Mouse (Mus musculus) liver, embryonic 11.5 days (tissue): ENCODE measurements around the gene Dnaaf1. TPM values are rescaled to one million over a fixed set of nuclear protein-coding genes. Genes with fewer than 3 reads are reported as not detected.

ENCODE experiments used
- ATAC-seq: fragments of 200-750 bp; cut with Nextera tagmentation; replicated peaks from 2 replicates; pipeline ENCODE4 v1.8.0; 2017; ENCODE audit warnings: moderate number of reproducible peaks, mild to moderate bottlenecking, moderate TSS enrichment, moderate library complexity; ENCODE audit not compliant: low FRiP score
- DNase-seq: peaks from one replicate; pipeline ENCODE4 v3.0.0-alpha.2; 2017; ENCODE audit warnings: low spot score
- H3K27ac ChIP-seq: fragments of 300-500 bp; sonication (generic); 2 replicates; pipeline ENCODE4 v1.5.1; 2014; ENCODE audit warnings: mild to moderate bottlenecking, low read depth, low read length, control low read depth
- H3K27me3 ChIP-seq: fragments of 300-500 bp; sonication (generic); replicated peaks from 2 replicates; pipeline ENCODE4 v1.6.1; 2014; ENCODE audit warnings: low read length, mixed read lengths; ENCODE audit not compliant: control insufficient read depth, insufficient read depth
- H3K36me3 ChIP-seq: fragments of 300-500 bp; sonication (generic); 2 replicates; pipeline ENCODE4 v1.6.1; 2014; ENCODE audit warnings: mild to moderate bottlenecking, low read length, moderate library complexity, mixed read lengths; ENCODE audit not compliant: control insufficient read depth, insufficient read depth
- H3K4me1 ChIP-seq: fragments of 300-500 bp; sonication (generic); replicated peaks from 2 replicates; pipeline ENCODE4 v1.6.1; 2014; ENCODE audit warnings: low read length, mixed read lengths; ENCODE audit not compliant: control insufficient read depth, insufficient read depth
- H3K4me2 ChIP-seq: fragments of 300-500 bp; sonication (generic); 2 replicates; pipeline ENCODE4 v1.6.1; 2014; ENCODE audit warnings: mild to moderate bottlenecking, control low read depth, moderate library complexity
- H3K4me3 ChIP-seq: fragments of 300-500 bp; sonication (generic); 2 replicates; pipeline ENCODE4 v1.5.1; 2014; ENCODE audit warnings: low read depth, low read length, control low read depth
- H3K9ac ChIP-seq: fragments of 300-500 bp; sonication (generic); 2 replicates; pipeline ENCODE4 v1.6.1; 2014; ENCODE audit warnings: low read depth, low read length, control low read depth
- H3K9me3 ChIP-seq: fragments of 300-500 bp; sonication (generic); 2 replicates; pipeline ENCODE4 v1.6.1; 2016; ENCODE audit warnings: low read length, inconsistent platforms, mixed read lengths; ENCODE audit not compliant: control insufficient read depth
- WGBS: fragments of 180-500 bp; shearing (Covaris S2); extraction: QIAGEN DNeasy Blood & Tissue Kit; methylation state at CpG from one replicate; pipeline ENCODE4 v1.1.7; 2014; 5-methylcytosine and 5-hydroxymethylcytosine counted together
- polyA plus RNA-seq: library from polyadenylated mRNA; unstranded; fragments of >200 nt; fragmentation: Nextera tagmentation; extraction: Ambion mirVana; gene quantifications from 2 replicates; pipeline ENCODE4 v1.2.1, GENCODE M21; 2014

Gene Dnaaf1
- polyA plus RNA-seq, 1 experiment from 2014 or later: 0.11 TPM

DNA sequence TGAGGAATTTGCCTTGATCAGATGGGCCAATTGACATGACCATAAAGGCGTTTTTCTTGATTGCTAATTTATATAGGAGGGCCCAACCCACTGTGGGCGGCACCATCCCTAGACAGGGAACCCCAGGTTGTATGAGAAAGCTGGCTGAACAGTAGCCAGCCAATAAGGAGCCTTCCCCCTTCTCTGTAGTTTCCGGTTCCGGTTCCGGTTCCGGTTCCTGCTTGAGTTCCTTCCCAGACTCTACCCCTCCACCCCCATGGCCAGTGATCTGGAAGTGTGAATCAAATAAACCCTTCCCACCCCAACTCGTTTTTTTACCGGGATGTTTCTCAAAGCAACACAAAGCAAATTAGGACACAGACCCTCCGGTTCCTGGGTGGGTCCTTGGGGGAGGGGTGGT lies 57.2 kb downstream of the Dnaaf1 start:
- no peaks in the 10 kb centered on the region for H3K9me3 ChIP-seq
- no peak overlapping the region for H3K27ac ChIP-seq
- H3K36me3 ChIP-seq: no peaks in the 10 kb centered on the region
- peaks cover 53% of the 10 kb centered on the region for H3K27me3 ChIP-seq
- peaks cover 7% of the 10 kb centered on the region for H3K4me1 ChIP-seq
- no peak overlapping the region for H3K4me2 ChIP-seq
- H3K4me3 ChIP-seq: no peak overlapping the region
- ATAC-seq (no peak), DNase-seq (no peak)
- 80% methylated on average over 9 of the region's 9 CpGs for WGBS
- no peak overlapping the region for H3K9ac ChIP-seq

DNA sequence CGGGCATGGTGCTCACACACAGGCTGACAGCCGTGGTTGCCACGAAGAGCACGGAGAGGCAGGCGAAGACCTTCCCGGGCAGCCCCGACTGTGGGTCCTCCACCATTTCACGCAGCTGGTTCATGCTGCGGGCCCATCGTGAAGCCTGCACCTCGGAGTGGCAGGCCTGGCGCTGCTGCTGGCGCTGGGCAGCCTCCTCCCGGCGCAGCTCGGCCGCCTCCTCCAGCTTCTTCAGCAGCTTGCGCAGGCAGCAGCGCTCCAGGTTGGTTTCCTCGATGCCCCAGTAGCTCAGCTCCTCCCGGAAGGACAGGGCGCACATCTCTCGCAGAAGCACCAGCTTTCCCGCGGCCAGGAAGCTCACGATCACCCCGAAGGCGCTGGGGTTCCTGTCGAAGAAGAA lies 57.9 kb downstream of the Dnaaf1 start:
- Histone ChIP-seq H3K4me2 (no peak overlapping the region), H3K36me3 (no peaks in the 10 kb centered on the region), H3K27ac (no peak overlapping the region), H3K4me3 (no peak overlapping the region), H3K9ac (no peak overlapping the region), H3K4me1 (peaks cover under 1% of the 10 kb centered on the region; the same call in 1 of the 2 replicates), H3K27me3 (peaks cover 53% of the 10 kb centered on the region), H3K9me3 (no peaks in the 10 kb centered on the region)
- 34% methylated on average over 29 of the region's 29 CpGs for WGBS
- no peak for ATAC-seq
- no peak for DNase-seq

DNA sequence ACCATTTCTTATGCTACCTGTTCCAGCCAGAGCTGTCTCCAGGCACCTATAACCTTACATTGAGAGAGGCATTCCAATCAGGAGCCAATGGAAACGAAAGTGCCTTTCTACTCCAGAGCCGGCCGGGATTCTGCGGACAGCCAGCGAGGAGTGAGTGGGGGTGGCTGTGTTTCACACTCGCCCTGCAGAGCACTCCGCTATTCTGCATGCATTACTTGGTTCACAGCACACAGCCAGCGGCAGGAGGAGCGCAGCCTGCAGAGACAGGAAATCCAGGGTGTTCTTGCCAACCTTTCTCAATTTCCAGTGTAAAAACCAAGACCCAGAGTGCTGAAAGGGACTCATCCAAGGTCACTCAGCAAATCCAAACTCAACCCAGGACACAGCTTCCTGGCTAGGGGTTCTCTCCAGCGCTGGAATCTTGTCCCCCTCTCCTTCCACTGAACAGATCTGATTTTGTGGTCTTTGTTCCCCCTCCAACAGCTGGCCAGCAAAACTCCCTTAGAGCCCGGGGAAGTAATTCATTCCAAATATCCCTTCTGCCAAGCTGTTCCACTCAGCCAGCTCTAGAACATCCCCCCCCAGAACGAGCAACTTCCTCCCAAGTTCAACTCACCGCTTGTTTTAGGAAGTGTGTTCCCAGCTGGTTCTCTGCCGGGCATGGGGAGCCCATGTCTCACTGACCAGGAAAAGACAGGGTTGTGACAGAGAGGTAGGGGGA lies 59.7 kb downstream of the Dnaaf1 start:
- H3K9ac ChIP-seq: no peak overlapping the region

GRCm38 (mm10) chr8:119635378-119635777 lies 60.3 kb downstream of the Dnaaf1 start, which contains the start of gene Kcng4:
Kcng4 (minus strand) TSS chr8:119635680.
- no peak within 1 kb of the TSS for H3K4me2 ChIP-seq
- H3K9ac ChIP-seq: 0 out of 2 replicates have a peak within 1 kb of the TSS, but pooled peaks have one; percentile 14
- H3K36me3 ChIP-seq: no peaks in the 10 kb centered on the region
- ATAC-seq (no peak), DNase-seq (no peak)
- no peaks in the 10 kb centered on the region for H3K9me3 ChIP-seq
- WGBS: 39% methylated on average over 6 of the region's 6 CpGs
- peaks cover 53% of the 10 kb centered on the region for H3K27me3 ChIP-seq
- no peak within 1 kb of the TSS for H3K4me3 ChIP-seq
- H3K4me1 ChIP-seq: no peaks in the 10 kb centered on the region
- H3K27ac ChIP-seq: no peak within 1 kb of the TSS

More for the DNA sequence above, 59.7 kb downstream of the Dnaaf1 start:
- no peaks in the 10 kb centered on the region for H3K36me3 ChIP-seq
- WGBS: 38% methylated on average over 14 of the region's 14 CpGs
- H3K4me2 ChIP-seq: no peak overlapping the region
- H3K27ac ChIP-seq: no peak overlapping the region
- H3K27me3 ChIP-seq: peaks cover 53% of the 10 kb centered on the region
- no peaks in the 10 kb centered on the region for H3K9me3 ChIP-seq
- no peak for ATAC-seq
- H3K4me3 ChIP-seq: no peak overlapping the region
- no peak for DNase-seq
- no peaks in the 10 kb centered on the region for H3K4me1 ChIP-seq

- Histone ChIP-seq H3K4me3 (no peak overlapping the region), H3K9ac (no peak overlapping the region), H3K4me1 (no peaks in the 10 kb centered on the region), H3K9me3 (no peaks in the 10 kb centered on the region), H3K27me3 (peaks cover 48% of the 10 kb centered on the region), H3K4me2 (no peak overlapping the region), H3K27ac (no peak overlapping the region), H3K36me3 (no peaks in the 10 kb centered on the region)
- DNase-seq (no peak), ATAC-seq (no peak)
- WGBS: 50% methylated on average over 2 of the region's 2 CpGs
These were observed 60.9 kb downstream of the Dnaaf1 start for GRCm38 (mm10) chr8:119635958-119636357.

DNA sequence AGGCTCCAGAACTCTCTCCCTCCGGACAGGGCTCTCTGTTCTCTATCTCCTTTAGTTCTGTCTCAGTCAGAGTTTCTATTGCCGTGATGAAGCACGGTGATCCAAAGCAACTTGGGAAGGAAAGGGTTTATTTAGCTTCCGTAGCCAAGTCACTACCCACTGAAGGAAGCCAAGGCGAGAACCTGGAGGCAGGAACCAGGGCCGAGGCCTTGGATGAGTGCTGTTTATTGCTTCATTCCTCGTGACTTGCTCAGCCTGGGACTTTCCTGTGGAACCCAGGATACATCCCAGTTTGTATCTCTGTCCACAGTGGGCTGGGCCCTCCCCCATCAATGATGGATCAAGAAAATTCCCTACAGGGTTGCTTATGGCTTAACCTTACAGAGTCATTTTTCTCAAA lies 61.7 kb downstream of the Dnaaf1 start:
- Histone ChIP-seq H3K9me3 (no peaks in the 10 kb centered on the region), H3K27ac (no peak overlapping the region), H3K4me1 (no peaks in the 10 kb centered on the region), H3K4me3 (no peak overlapping the region), H3K4me2 (no peak overlapping the region), H3K36me3 (no peaks in the 10 kb centered on the region), H3K9ac (no peak overlapping the region), H3K27me3 (peaks cover 46% of the 10 kb centered on the region)
- no peak for DNase-seq
- 50% methylated on average over 7 of the region's 7 CpGs for WGBS
- no peak for ATAC-seq

GRCm38 (mm10) chr8:119637381-119637780 lies 62.3 kb downstream of the Dnaaf1 start:
- DNase-seq: no peak
- 75% methylated on average over 4 of the region's 4 CpGs for WGBS
- Histone ChIP-seq H3K4me1 (no peaks in the 10 kb centered on the region), H3K4me3 (no peak overlapping the region), H3K27ac (no peak overlapping the region), H3K36me3 (no peaks in the 10 kb centered on the region), H3K27me3 (peaks cover 39% of the 10 kb centered on the region), H3K9ac (no peak overlapping the region), H3K4me2 (no peak overlapping the region), H3K9me3 (no peaks in the 10 kb centered on the region)
- no peak for ATAC-seq

DNA sequence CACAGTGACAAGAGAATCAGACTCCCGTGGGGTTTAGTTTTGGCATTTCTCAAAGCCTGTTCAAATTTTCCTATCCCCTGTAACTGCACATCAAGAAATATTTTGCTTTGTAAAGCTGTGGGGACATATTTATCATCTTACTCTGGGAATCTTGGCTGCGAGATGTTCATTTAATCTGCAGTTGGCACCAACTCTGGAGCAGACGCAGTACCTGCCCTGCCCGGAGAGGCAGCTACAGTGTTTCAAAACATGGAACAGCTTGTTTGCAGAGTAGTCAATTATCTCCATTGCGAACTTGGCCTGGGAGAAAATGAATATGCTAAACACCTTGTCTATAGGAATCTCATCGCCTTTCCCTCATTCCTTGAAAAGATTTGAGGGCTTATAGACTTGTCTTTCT lies 63.2 kb downstream of the Dnaaf1 start:
- Histone ChIP-seq H3K9ac (no peak overlapping the region), H3K27me3 (peaks cover 31% of the 10 kb centered on the region), H3K4me1 (no peaks in the 10 kb centered on the region), H3K4me2 (no peak overlapping the region), H3K27ac (no peak overlapping the region), H3K4me3 (no peak overlapping the region), H3K36me3 (no peaks in the 10 kb centered on the region; the same call in 1 of the 2 replicates), H3K9me3 (no peaks in the 10 kb centered on the region)
- DNase-seq (no peak), ATAC-seq (no peak)
- WGBS: 80% methylated on average over 6 of the region's 6 CpGs

- no peak for DNase-seq
- peaks cover 15% of the 10 kb centered on the region for H3K27me3 ChIP-seq
- no peaks in the 10 kb centered on the region for H3K9me3 ChIP-seq
- H3K4me1 ChIP-seq: no peaks in the 10 kb centered on the region
- no peak overlapping the region for H3K9ac ChIP-seq
- no peak overlapping the region for H3K4me3 ChIP-seq
- WGBS: 68% methylated on average over 7 of the region's 7 CpGs
- no peaks in the 10 kb centered on the region; the same call in 1 of the 2 replicates for H3K36me3 ChIP-seq
- no peak overlapping the region for H3K4me2 ChIP-seq
- no peak for ATAC-seq
- no peak overlapping the region for H3K27ac ChIP-seq
These were observed 64.8 kb downstream of the Dnaaf1 start for GRCm38 (mm10) chr8:119639798-119640197.
